Mouse (Mus musculus) heart, postnatal 0 days (tissue): ENCODE measurements around the gene Olfr849. TPM values are rescaled to one million over a fixed set of nuclear protein-coding genes. Genes with fewer than 3 reads are reported as not detected.

Source experiments
- ATAC-seq: fragments of 200-750 bp; cut with Nextera tagmentation; 2 replicates; pipeline ENCODE4 v1.8.0; 2017; ENCODE audit warnings: low read depth, moderate number of reproducible peaks, moderate library complexity; ENCODE audit not compliant: insufficient read depth
- DNase-seq: peaks from one replicate; pipeline ENCODE4 v3.0.0-alpha.2; 2016; ENCODE audit warnings: low spot score
- H3K27ac ChIP-seq: fragments of 300-500 bp; sonication (generic); 2 replicates; pipeline ENCODE4 v1.5.1; 2014; ENCODE audit warnings: low read depth, mild to moderate bottlenecking
- H3K27me3 ChIP-seq: fragments of 300-500 bp; sonication (generic); 2 replicates; pipeline ENCODE4 v1.6.1; 2014; ENCODE audit warnings: low read length, mixed read lengths; ENCODE audit not compliant: control insufficient read depth, insufficient read depth
- H3K36me3 ChIP-seq: fragments of 300-500 bp; sonication (generic); replicated peaks from 2 replicates; pipeline ENCODE4 v1.6.1; 2014; ENCODE audit warnings: low read length, mixed read lengths; ENCODE audit not compliant: control insufficient read depth, insufficient read depth
- H3K4me1 ChIP-seq: fragments of 300-500 bp; sonication (generic); 2 replicates; pipeline ENCODE4 v1.6.1; 2014; ENCODE audit warnings: antibody characterized with exemption; ENCODE audit not compliant: control insufficient read depth, insufficient read depth
- H3K4me2 ChIP-seq: fragments of 300-500 bp; sonication (generic); 2 replicates; pipeline ENCODE4 v1.6.1; 2014; ENCODE audit warnings: low read depth, mild to moderate bottlenecking, low read length, moderate library complexity
- H3K4me3 ChIP-seq: fragments of 300-500 bp; sonication (generic); 2 replicates; pipeline ENCODE4 v1.5.1; 2014; ENCODE audit warnings: low read depth, low read length
- H3K9ac ChIP-seq: fragments of 300-500 bp; sonication (generic); replicated peaks from 2 replicates; pipeline ENCODE4 v1.6.1; 2014; ENCODE audit warnings: low read depth, low read length, mixed read lengths
- H3K9me3 ChIP-seq: fragments of 300-500 bp; sonication (generic); replicated peaks from 2 replicates; pipeline ENCODE4 v1.6.1; 2016; ENCODE audit warnings: low read length; ENCODE audit not compliant: control insufficient read depth
- CTCF ChIP-seq: IDR thresholded peaks from 2 replicates; pipeline ENCODE4 v1.5.1; 2016; ENCODE audit warnings: antibody characterized with exemption, control low read depth, low read depth
- EP300 ChIP-seq: IDR thresholded peaks from 2 replicates; pipeline ENCODE4 v1.6.1; 2016; ENCODE audit warnings: antibody characterized with exemption, low read depth
- WGBS: fragments of 180-500 bp; shearing (Covaris S2); extraction: QIAGEN DNeasy Blood & Tissue Kit; methylation state at CpG from one replicate; pipeline ENCODE4 v1.1.7; 2014; 5-methylcytosine and 5-hydroxymethylcytosine counted together
- polyA plus RNA-seq: library from polyadenylated mRNA; unstranded; fragments of >200 nt; fragmentation: Nextera tagmentation; extraction: Ambion mirVana; gene quantifications from 2 replicates; pipeline ENCODE4 v1.2.1, GENCODE M21; 2015
- total RNA-seq: library from RNA; depleted of rRNA; stranded (reverse); fragments of >200 nt; gene quantifications from 2 replicates; pipeline ENCODE4 v1.2.3, GENCODE M21; 2014; ENCODE audit warnings: low replicate concordance; rRNA removed

Gene Olfr849
- total RNA-seq (not detected in 2 replicates), polyA plus RNA-seq (not detected in 2 replicates)

DNA sequence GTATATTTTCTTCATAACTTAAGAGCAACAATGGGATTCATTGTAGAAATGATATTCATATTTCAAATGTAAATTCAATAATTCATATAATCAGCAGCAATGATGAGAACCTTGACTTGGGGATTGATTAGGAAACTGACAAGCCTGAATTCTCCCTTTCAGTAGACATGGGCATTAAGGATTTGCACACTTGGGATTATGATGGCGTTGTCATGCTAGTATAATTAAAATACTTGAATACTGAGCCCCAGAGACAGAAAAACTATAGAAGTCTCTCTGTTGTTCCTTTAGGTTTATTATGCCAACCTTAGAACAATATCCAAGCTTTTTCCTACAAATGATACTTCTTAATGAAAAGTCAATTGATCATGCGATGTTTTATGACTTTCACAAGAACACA, at the start of gene Olfr849:
Gene Olfr849 (plus strand): TSS at position 301 of the 400 bp plus-strand sequence.
- Histone ChIP-seq H3K36me3 (no peaks in the 10 kb centered on the region), H3K4me2 (no peak within 1 kb of the TSS), H3K9ac (no peak within 1 kb of the TSS), H3K4me1 (no peaks in the 10 kb centered on the region), H3K27me3 (no peaks in the 10 kb centered on the region), H3K4me3 (no peak within 1 kb of the TSS), H3K27ac (no peak within 1 kb of the TSS), H3K9me3 (peaks cover 3% of the 10 kb centered on the region; the same call in 1 of the 2 replicates)
- ATAC-seq (no peak), DNase-seq (no peak)
- TF ChIP-seq CTCF: no peak
- no peak for TF ChIP-seq EP300
- 61% methylated on average over 2 of the region's 2 CpGs for WGBS

DNA sequence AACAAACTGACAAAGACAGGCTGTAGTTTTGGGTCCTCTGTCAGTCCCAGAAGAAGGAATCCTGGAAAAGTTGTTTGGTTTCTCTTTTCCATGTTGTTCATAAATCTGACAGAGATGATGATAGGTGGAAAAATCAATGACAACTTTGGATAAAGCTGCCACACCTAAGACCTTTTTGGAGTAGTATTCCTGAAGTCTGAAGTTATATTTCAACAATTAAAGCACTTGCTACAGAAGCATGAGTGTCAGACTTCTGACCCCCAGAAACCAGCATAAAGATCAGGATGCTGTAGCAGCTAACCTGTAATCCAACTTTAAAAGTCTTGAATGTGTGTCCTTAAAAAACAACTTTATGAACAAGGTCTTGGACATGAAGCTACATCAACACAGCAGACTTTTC, 38.1 kb downstream of the Olfr849 start, which contains the start of gene Olfr850:
Gene Olfr850 (minus strand): TSS at position 101 of the 400 bp plus-strand sequence.
- DNase-seq: no peak
- Histone ChIP-seq H3K4me1 (no peaks in the 10 kb centered on the region), H3K27me3 (no peaks in the 10 kb centered on the region), H3K27ac (no peak within 1 kb of the TSS), H3K4me2 (no peak within 1 kb of the TSS), H3K9ac (no peak within 1 kb of the TSS), H3K4me3 (no peak within 1 kb of the TSS), H3K9me3 (0 out of 2 replicates have a peak, but pooled peaks cover 3% of the 10 kb centered on the region), H3K36me3 (no peaks in the 10 kb centered on the region)
- TF ChIP-seq CTCF: no peak
- no peak for TF ChIP-seq EP300
- no peak for ATAC-seq

DNA sequence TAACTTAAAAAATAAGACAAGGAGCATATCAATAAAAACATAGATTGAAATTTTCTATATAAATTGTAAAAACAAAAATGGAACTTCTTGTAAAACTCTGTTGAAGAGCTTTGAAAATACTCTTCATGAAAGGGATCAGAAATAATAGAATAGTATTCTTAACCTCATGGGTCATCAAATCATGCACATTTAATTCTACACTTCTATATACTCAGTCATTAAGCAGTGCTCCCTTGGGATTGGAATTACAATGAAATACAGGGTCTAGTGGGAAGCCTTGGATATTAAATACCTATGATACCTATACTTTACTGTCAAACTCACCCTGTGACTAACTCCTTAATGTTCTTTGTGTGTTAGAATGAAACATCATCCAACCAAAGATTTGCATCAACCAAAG, 52.9 kb downstream of the Olfr849 start, which contains the start of gene Olfr851:
Gene Olfr851 (plus strand): TSS at position 301 of the 400 bp plus-strand sequence.
- H3K36me3 ChIP-seq: no peaks in the 10 kb centered on the region
- ATAC-seq (no peak), DNase-seq (no peak)
- peaks cover 3% of the 10 kb centered on the region; the same call in 1 of the 2 replicates for H3K9me3 ChIP-seq
- H3K4me2 ChIP-seq: no peak within 1 kb of the TSS
- no peaks in the 10 kb centered on the region for H3K27me3 ChIP-seq
- H3K9ac ChIP-seq: no peak within 1 kb of the TSS
- H3K4me3 ChIP-seq: no peak within 1 kb of the TSS
- no peaks in the 10 kb centered on the region for H3K4me1 ChIP-seq
- no peak for TF ChIP-seq CTCF
- no peak for TF ChIP-seq EP300
- H3K27ac ChIP-seq: no peak within 1 kb of the TSS

Other genes with a start within 250 kb of the Olfr849 start
- gene Olfr843, start 188.3 kb upstream of the Olfr849 start, total RNA-seq: not detected in 2 replicates
- gene Olfr843, start 188.3 kb upstream of the Olfr849 start, polyA plus RNA-seq: not detected in 2 replicates
- not detected in 2 replicates for gene Olfr844, start 123.9 kb upstream of the Olfr849 start, total RNA-seq
- not detected in 2 replicates for gene Olfr844, start 123.9 kb upstream of the Olfr849 start, polyA plus RNA-seq
- gene Olfr845, start 103.8 kb upstream of the Olfr849 start, total RNA-seq: not detected in 2 replicates
- not detected in 2 replicates for gene Olfr845, start 103.8 kb upstream of the Olfr849 start, polyA plus RNA-seq
- not detected in 2 replicates for gene Olfr846, start 76.3 kb upstream of the Olfr849 start, total RNA-seq
- not detected in 2 replicates for gene Olfr846, start 76.3 kb upstream of the Olfr849 start, polyA plus RNA-seq
- not detected in 2 replicates for gene Olfr847, start 61.6 kb upstream of the Olfr849 start, total RNA-seq
- not detected in 2 replicates for gene Olfr847, start 61.6 kb upstream of the Olfr849 start, polyA plus RNA-seq
- not detected in 2 replicates for gene Olfr850, start 38.0 kb downstream of the Olfr849 start, total RNA-seq
- not detected in 2 replicates for gene Olfr850, start 38.0 kb downstream of the Olfr849 start, polyA plus RNA-seq
- gene Olfr851, start 53.0 kb downstream of the Olfr849 start, total RNA-seq: not detected in 2 replicates
- not detected in 2 replicates for gene Olfr851, start 53.0 kb downstream of the Olfr849 start, polyA plus RNA-seq
- gene Olfr853, start 100.8 kb downstream of the Olfr849 start, total RNA-seq: not detected in 2 replicates
- not detected in 2 replicates for gene Olfr853, start 100.8 kb downstream of the Olfr849 start, polyA plus RNA-seq
- gene Olfr854, start 127.1 kb downstream of the Olfr849 start, total RNA-seq: not detected in 2 replicates
- gene Olfr854, start 127.1 kb downstream of the Olfr849 start, polyA plus RNA-seq: not detected in 2 replicates
- gene Olfr855, start 142.4 kb downstream of the Olfr849 start, total RNA-seq: not detected in 2 replicates
- gene Olfr855, start 142.4 kb downstream of the Olfr849 start, polyA plus RNA-seq: not detected in 2 replicates
- gene Zfp317, start 181.8 kb downstream of the Olfr849 start, total RNA-seq: 10.6 and 22.8 TPM in 2 replicates
- 11.5 and 12.0 TPM in 2 replicates for gene Zfp317, start 181.8 kb downstream of the Olfr849 start, polyA plus RNA-seq